In genomic region chr12:57496347-57497119, GRCm38 (mm10) we compare ENCODE assay signal across 18 mouse cellular contexts. TPM values are rescaled to one million over a fixed set of nuclear protein-coding genes. Genes with fewer than 3 reads are reported as not detected.
DNase-seq lines count a peak whose midpoint lies in the region; ATAC-seq and TF ChIP-seq lines count a peak whose summit lies in the region.
"Had no signal": no experiment of that assay in that cellular context is flagged by ENCODE, and none has a peak within 500 bp of the region (broad histone marks: within the 10 kb centered on the region; RNA-seq: fewer than 3 reads in every experiment).

No protein-coding gene starts in this region.

- H3K4me1 ChIP-seq in liver, embryonic 16.5 days (ENCODE audit: control insufficient read depth, low read depth, low read length), result no peaks in the 10 kb centered on the region
- no peaks in the 10 kb centered on the region for H3K4me1 ChIP-seq in liver, postnatal 0 days (ENCODE audit: insufficient read depth)
- H3K4me1 ChIP-seq in intestine, embryonic 14.5 days (replicated peaks; ENCODE audit: control insufficient read depth, insufficient read depth, low read length), result peaks cover 16% of the 10 kb centered on the region
- H3K4me1 ChIP-seq in lung, embryonic 15.5 days, result no peaks in the 10 kb centered on the region
- H3K4me1 ChIP-seq in stomach, embryonic 16.5 days (ENCODE audit: control insufficient read depth, insufficient read depth, low read length), result peaks cover 3% of the 10 kb centered on the region; the same call in 1 of the 2 replicates
- H3K4me1 ChIP-seq: embryonic facial prominence, embryonic 13.5 days; forebrain, embryonic 12.5 days; heart, embryonic 15.5 days; liver, embryonic 12.5 days had no signal

- H3K27me3 ChIP-seq in liver, embryonic 16.5 days (ENCODE audit: control insufficient read depth, insufficient read depth, low read depth, low read length), result no peaks in the 10 kb centered on the region
- no peaks in the 10 kb centered on the region for H3K27me3 ChIP-seq in liver, postnatal 0 days (ENCODE audit: insufficient read depth, low read length)
- no peaks in the 10 kb centered on the region for H3K27me3 ChIP-seq in intestine, embryonic 14.5 days (replicated peaks; ENCODE audit: control insufficient read depth, insufficient read depth, low read length)
- no peaks in the 10 kb centered on the region for H3K27me3 ChIP-seq in lung, embryonic 15.5 days
- no peaks in the 10 kb centered on the region for H3K27me3 ChIP-seq in stomach, embryonic 16.5 days (ENCODE audit: control insufficient read depth, insufficient read depth, low read length)
- H3K27me3 ChIP-seq: embryonic facial prominence, embryonic 13.5 days; forebrain, embryonic 12.5 days; heart, embryonic 15.5 days; liver, embryonic 12.5 days had no signal

- H3K9me3 ChIP-seq in liver, embryonic 16.5 days (replicated peaks; ENCODE audit: control insufficient read depth, low read length), result no peaks in the 10 kb centered on the region
- H3K9me3 ChIP-seq in liver, postnatal 0 days (ENCODE audit: low read length), result no peaks in the 10 kb centered on the region
- H3K9me3 ChIP-seq in intestine, embryonic 14.5 days (ENCODE audit: control insufficient read depth, low read length), result no peaks in the 10 kb centered on the region
- no peaks in the 10 kb centered on the region for H3K9me3 ChIP-seq in lung, embryonic 15.5 days
- H3K9me3 ChIP-seq in stomach, embryonic 16.5 days (replicated peaks; ENCODE audit: control insufficient read depth, low read length), result no peaks in the 10 kb centered on the region
- H3K9me3 ChIP-seq: embryonic facial prominence, embryonic 13.5 days; forebrain, embryonic 12.5 days; heart, embryonic 15.5 days; liver, embryonic 12.5 days had no signal

- no peak overlapping the region for H3K9ac ChIP-seq in liver, embryonic 16.5 days (ENCODE audit: low read depth, low read length)
- H3K9ac ChIP-seq in liver, postnatal 0 days (replicated peaks), result no peak overlapping the region
- H3K9ac ChIP-seq in intestine, embryonic 14.5 days (ENCODE audit: low read length), result no peak overlapping the region
- no peak overlapping the region for H3K9ac ChIP-seq in lung, embryonic 15.5 days
- H3K9ac ChIP-seq in stomach, embryonic 16.5 days (ENCODE audit: low read length), result no peak overlapping the region
- H3K9ac ChIP-seq: embryonic facial prominence, embryonic 13.5 days; forebrain, embryonic 12.5 days; heart, embryonic 15.5 days; hindbrain, embryonic 14.5 days; liver, embryonic 12.5 days had no signal

- no peaks in the 10 kb centered on the region for H3K36me3 ChIP-seq in liver, embryonic 16.5 days (ENCODE audit: control insufficient read depth, insufficient read depth)
- no peaks in the 10 kb centered on the region for H3K36me3 ChIP-seq in liver, postnatal 0 days (replicated peaks; ENCODE audit: insufficient read depth, low read length)
- H3K36me3 ChIP-seq in intestine, embryonic 14.5 days (ENCODE audit: control insufficient read depth, insufficient read depth, low read length), result no peaks in the 10 kb centered on the region
- no peaks in the 10 kb centered on the region for H3K36me3 ChIP-seq in lung, embryonic 15.5 days
- H3K36me3 ChIP-seq in stomach, embryonic 16.5 days (ENCODE audit: control insufficient read depth, insufficient read depth, low read length), result no peaks in the 10 kb centered on the region
- H3K36me3 ChIP-seq: embryonic facial prominence, embryonic 13.5 days; forebrain, embryonic 12.5 days; heart, embryonic 15.5 days; liver, embryonic 12.5 days had no signal

- H3K4me3 ChIP-seq in liver, embryonic 16.5 days (ENCODE audit: low read depth, low read length), result no peak overlapping the region
- no peak overlapping the region for H3K4me3 ChIP-seq in liver, postnatal 0 days (ENCODE audit: low read depth, low read length)
- no peak overlapping the region for H3K4me3 ChIP-seq in intestine, embryonic 14.5 days (ENCODE audit: low read depth, low read length)
- H3K4me3 ChIP-seq in lung, embryonic 15.5 days, result no peak overlapping the region
- H3K4me3 ChIP-seq in stomach, embryonic 16.5 days (replicated peaks; ENCODE audit: low read length), result no peak overlapping the region
- H3K4me3 ChIP-seq: embryonic facial prominence, embryonic 13.5 days; forebrain, embryonic 12.5 days; heart, embryonic 15.5 days; liver, embryonic 12.5 days had no signal

- DNase-seq in liver, postnatal 0 days, result no peak
- DNase-seq in intestine, embryonic 14.5 days (ENCODE audit: low spot score), result peak; percentile 58
- DNase-seq in left cerebral cortex, postnatal 4 days, result no peak
- DNase-seq in layer of hippocampus, adult 9-10 months (ENCODE audit: low spot score), result no peak
- DNase-seq: cerebellum, adult 9-11 months; gastrocnemius, postnatal 10 days; right cerebral cortex, postnatal 14 days; thymus, postnatal 25 days had no signal

- TF ChIP-seq EP300 in liver, postnatal 0 days (IDR thresholded peaks at IDR 0.05; ENCODE audit: low read depth), result no peak

- intact Hi-C loops in left cerebral cortex, postnatal 4 days (cut with DNase I), result no loop called here

- no peak overlapping the region for H3K4me2 ChIP-seq in liver, embryonic 16.5 days (ENCODE audit: low read depth, low read length)
- H3K4me2 ChIP-seq in liver, postnatal 0 days (ENCODE audit: low read depth, low read length), result no peak overlapping the region
- peak overlapping the region; percentile 2 for H3K4me2 ChIP-seq in intestine, embryonic 14.5 days (ENCODE audit: low read length)
- H3K4me2 ChIP-seq in lung, embryonic 15.5 days, result peak overlapping the region; percentile 35
- H3K4me2 ChIP-seq in stomach, embryonic 16.5 days (ENCODE audit: low read depth, low read length), result peak overlapping the region; percentile 29
- H3K4me2 ChIP-seq: embryonic facial prominence, embryonic 13.5 days; forebrain, embryonic 12.5 days; heart, embryonic 15.5 days; hindbrain, embryonic 14.5 days; liver, embryonic 12.5 days had no signal

- peak; percentile 78 for ATAC-seq in liver, embryonic 16.5 days (ENCODE audit: low read depth)
- no peak for ATAC-seq in liver, postnatal 0 days
- ATAC-seq in intestine, embryonic 14.5 days (replicated peaks; ENCODE audit: low FRiP score, low TSS enrichment, low read depth), result 0 out of 2 replicates have a peak, but pooled peaks have one; percentile 74
- ATAC-seq in lung, embryonic 15.5 days (ENCODE audit: borderline replicate concordance, extremely low read depth, low FRiP score, low TSS enrichment), result peak; percentile 95; the same call in 1 of the 2 replicates
- peak; percentile 85 for ATAC-seq in stomach, embryonic 16.5 days (ENCODE audit: insufficient read depth, low FRiP score)
- ATAC-seq: liver, embryonic 12.5 days had no signal

- H3K27ac ChIP-seq in liver, embryonic 16.5 days (ENCODE audit: low read length), result no peak overlapping the region
- H3K27ac ChIP-seq in liver, postnatal 0 days (ENCODE audit: low read depth), result no peak overlapping the region
- 0 out of 2 replicates have a peak overlapping the region, but pooled peaks have one; percentile 1 for H3K27ac ChIP-seq in intestine, embryonic 14.5 days (ENCODE audit: low read depth)
- H3K27ac ChIP-seq in lung, embryonic 15.5 days, result peak overlapping the region; percentile 84
- peak overlapping the region; percentile 60 for H3K27ac ChIP-seq in stomach, embryonic 16.5 days (ENCODE audit: low read length)
- H3K27ac ChIP-seq: embryonic facial prominence, embryonic 13.5 days; forebrain, embryonic 12.5 days; heart, embryonic 15.5 days; hindbrain, embryonic 14.5 days; liver, embryonic 12.5 days had no signal

- TF ChIP-seq CTCF in liver, postnatal 0 days (IDR thresholded peaks at IDR 0.05; ENCODE audit: low read depth), result no peak

- 55% methylated on average over 6 of the region's 6 CpGs for WGBS in liver, embryonic 16.5 days (ENCODE audit: insufficient replicate concordance)
- 60% methylated on average over 6 of the region's 6 CpGs for WGBS in liver, postnatal 0 days (ENCODE audit: insufficient replicate concordance)
- 29% methylated on average over 6 of the region's 6 CpGs for WGBS in intestine, embryonic 14.5 days
- WGBS in lung, embryonic 15.5 days, result 34% methylated on average over 6 of the region's 6 CpGs
- WGBS in stomach, embryonic 16.5 days, result 27% methylated on average over 6 of the region's 6 CpGs

RNA-seq across cellular contexts. Expression of gene Foxa1, which starts 50.2 kb away (rescaled TPM):
- 0.72 and 0.74 TPM in 2 replicates for polyA plus RNA-seq in liver, embryonic 16.5 days (2015; fragmentation: Nextera tagmentation; extraction: Ambion mirVana)
- 1.5 and 2.3 TPM in 2 replicates for polyA plus RNA-seq in liver, postnatal 0 days (2015; fragmentation: Nextera tagmentation; extraction: Ambion mirVana)
- polyA plus RNA-seq in intestine, embryonic 14.5 days (2014; fragmentation: Nextera tagmentation; extraction: Ambion mirVana), result 8.3 and 8.4 TPM in 2 replicates
- 14.8 and 18.0 TPM in 2 replicates for polyA plus RNA-seq in lung, embryonic 15.5 days (2015; fragmentation: Nextera tagmentation; extraction: Ambion mirVana)
- polyA plus RNA-seq in stomach, embryonic 16.5 days (2015; fragmentation: Nextera tagmentation; extraction: Ambion mirVana), result 9.8 and 10.0 TPM in 2 replicates
- total RNA-seq in left cerebral cortex, postnatal 4 days (2021), result not detected
- total RNA-seq: gastrocnemius, postnatal 10 days; left cerebral cortex, adult 18-20 months; monocyte, adult 5-6 weeks had no signal

Comparison
In these comparisons a context has a peak if more than half of its experiments do, and no peak if none do; other contexts are left out.
1. H3K27ac ChIP-seq: peak in intestine, embryonic 14.5 days (single experiment), lung, embryonic 15.5 days (single experiment) and stomach, embryonic 16.5 days (single experiment); none in liver, embryonic 16.5 days (single experiment) and liver, postnatal 0 days (single experiment).
2. H3K4me2 ChIP-seq: peak in intestine, embryonic 14.5 days (single experiment), lung, embryonic 15.5 days (single experiment) and stomach, embryonic 16.5 days (single experiment); none in liver, embryonic 16.5 days (single experiment) and liver, postnatal 0 days (single experiment).